Mouse (Mus musculus) heart, postnatal 36 days (tissue): Measurements from ENCODE around the gene Susd4. TPM values are rescaled to one million over a fixed set of nuclear protein-coding genes. Genes with fewer than 3 reads are reported as not detected.
A peak's percentile ranks its signal among the peaks of the same experiment; 100 is the strongest.

ENCODE experiments used
- DNase-seq, 2 experiments: peaks; one replicate each; pipeline ENCODE4 v3.0.0; 2021 to 2022
- intact Hi-C: fragments of 180-260 bp; cut with DNase I; formaldehyde crosslinking; loops from one replicate; pipeline ENCODE4 v1.15.1; 2025
- total RNA-seq, 2 experiments: library from RNA; stranded (reverse); gene quantifications; 2 replicates each; pipeline ENCODE4 v1.2.3; 2021

The Susd4 gene
- total RNA-seq, 2 experiments from 2014 or later = 0.39 to 0.41 TPM

DNA sequence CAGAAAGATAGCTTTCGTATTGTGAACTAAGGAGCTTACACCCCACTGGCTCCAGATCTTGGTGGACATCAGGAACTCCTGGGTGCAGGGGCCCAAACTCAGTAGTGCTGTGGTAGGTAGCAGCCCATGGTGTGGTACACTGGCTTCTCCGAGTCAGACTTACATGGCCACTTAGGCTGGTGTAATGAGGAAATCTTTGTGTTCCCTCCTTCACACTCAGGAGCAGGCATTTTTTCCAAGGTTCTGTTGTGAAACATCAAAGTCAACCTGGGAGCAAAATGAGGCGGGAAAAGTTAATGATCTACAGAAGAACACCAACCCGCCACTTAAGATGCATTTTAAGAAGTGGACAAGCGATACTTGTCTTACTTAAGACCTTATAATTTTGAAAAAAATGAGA lies 21.8 kb downstream of the Susd4 start:
- intact Hi-C loops = no loop called here
- no peak for DNase-seq

DNA sequence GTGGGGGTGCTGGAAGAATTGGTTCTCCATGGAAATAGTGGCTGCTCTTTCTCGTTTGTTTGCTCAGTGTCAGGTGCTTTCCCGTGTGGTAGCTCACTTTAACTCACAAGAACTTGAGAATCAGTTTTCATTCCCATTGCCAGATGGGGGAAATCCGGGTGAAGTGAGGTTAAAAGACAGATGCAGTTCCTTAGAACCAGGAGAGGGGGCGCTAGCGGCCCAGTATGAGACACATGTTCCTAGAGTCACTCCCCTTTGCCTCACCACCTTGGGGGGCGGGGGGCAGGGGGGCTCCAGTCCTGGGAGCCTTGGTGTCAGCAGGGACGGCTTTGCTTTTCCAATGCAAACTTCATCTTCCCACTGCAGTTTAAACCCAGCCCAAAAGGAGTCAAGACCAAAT lies 23.4 kb downstream of the Susd4 start:
- intact Hi-C loops = no loop called here
- DNase-seq = no peak

DNA sequence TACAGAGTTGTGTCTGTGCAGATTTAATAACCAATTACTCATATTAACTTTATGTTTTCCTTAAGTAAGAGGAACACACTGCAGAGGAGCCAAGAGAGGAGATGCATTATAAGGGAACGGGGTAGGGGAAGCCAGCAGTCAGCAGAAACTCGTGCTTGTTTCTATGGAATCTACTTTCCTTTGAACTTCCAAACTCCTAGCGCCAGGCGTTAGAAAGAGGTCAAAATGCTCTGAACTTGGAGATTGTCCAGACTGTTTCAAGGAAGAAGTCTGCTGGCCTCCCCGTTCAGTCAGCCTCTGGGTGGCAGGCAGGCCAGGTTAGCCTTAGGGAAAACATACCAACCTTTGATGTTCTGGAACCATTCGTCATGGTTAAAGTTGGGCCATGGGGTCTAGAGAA lies 25.2 kb downstream of the Susd4 start:
- intact Hi-C loops = no loop called here
- DNase-seq = no peak

DNA sequence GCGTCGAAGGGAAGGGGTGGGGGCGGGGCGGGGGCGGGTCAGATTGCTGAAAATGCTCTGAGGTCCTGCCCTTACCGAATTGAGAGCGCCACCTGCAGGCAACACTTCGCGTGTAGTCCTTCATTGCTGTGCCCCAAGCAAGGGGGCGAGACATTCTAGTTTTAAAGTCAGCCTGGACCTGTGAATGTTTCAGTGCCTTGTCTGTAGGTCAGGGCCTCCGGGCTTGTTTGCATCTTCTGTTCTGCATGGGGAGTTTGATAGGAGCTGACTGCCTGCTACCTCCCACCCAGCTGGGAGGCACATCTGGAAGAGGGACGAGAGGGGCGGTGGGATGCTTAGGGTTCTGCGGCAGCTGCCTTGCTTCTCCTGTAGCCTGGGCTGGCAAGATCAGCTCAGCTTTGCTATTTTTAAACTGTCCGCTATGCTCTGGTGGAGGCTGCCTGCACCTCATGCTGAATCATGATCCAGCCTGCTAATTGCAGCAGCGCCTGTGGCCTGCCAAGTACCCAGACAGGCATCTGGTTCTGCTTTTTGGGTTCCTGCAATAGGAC lies 28.9 kb downstream of the Susd4 start:
- peak; percentile 55 to 73 for DNase-seq
- intact Hi-C loops = loop anchor here (2.0 to 5.0 kb wide), 3 partner anchors 105 to 230 kb away; no protein-coding TSS in a partner anchor

DNA sequence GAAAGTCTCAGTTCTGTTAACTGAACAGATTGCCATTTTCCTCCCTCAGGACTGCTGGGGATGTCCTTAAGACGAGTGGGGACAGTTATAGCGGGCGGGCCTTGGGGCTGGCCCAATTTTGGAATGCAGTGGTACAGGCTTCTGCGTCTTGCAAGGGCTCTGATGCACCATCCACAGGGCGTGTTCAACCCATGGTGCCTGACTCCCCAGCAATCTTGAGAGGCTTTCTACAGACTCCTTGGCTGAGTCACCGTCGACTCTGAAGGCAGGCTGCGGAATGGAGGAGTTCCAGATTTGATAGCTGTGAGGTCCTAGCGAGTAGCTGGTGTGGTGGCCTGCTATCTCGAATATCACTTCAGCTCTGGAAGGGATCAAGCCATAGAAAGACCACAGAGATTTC lies 30.6 kb downstream of the Susd4 start:
- intact Hi-C loops = loop anchor here (5.0 kb wide), 2 partner anchors 103 to 168 kb away; no protein-coding TSS in a partner anchor

DNA sequence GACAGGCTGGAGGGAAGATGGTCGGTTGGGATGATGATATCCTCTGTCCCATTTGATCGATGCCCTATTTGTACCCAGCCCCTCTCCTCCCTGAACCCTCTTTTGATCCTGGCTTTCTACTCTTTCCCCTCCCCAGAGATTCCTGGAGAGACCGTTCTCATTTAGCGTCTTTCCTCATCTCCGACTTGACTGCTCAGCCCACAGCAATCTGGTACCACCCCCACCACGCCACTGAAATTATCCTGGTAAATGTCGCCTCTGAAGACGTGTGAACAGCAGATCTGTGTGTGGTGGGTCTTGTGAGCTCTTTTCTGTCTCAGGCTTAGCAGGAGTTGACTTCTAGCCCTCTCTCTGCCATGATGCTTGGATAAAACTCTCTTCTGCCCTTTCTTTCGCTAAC lies 31.0 kb downstream of the Susd4 start:
- intact Hi-C loops = loop anchor here (5.0 kb wide), 2 partner anchors 103 to 168 kb away; no protein-coding TSS in a partner anchor
- no peak for DNase-seq

More for the DNA sequence above, 30.6 kb downstream of the Susd4 start:
- DNase-seq = no peak

DNA sequence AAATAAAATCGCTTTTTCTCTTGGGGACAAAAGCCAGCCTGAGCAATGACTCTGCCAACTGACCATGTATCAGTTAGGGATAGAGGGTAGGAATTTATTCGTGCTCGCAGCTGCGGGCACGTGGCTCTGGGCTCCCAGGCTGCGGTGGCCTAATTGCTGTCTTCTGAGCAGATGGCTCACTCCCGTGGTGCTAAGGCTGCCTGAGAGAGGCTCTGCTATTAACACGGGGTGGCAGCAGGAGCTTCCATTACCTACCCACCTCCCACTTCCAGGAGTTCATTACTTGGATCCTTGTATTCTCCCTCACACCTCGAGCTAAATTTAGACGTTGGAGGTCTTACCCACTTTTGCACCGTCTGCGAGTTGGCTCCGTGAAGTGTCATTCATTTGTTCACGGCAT lies 33.4 kb downstream of the Susd4 start:
- no peak for DNase-seq
- intact Hi-C loops = no loop called here

DNA sequence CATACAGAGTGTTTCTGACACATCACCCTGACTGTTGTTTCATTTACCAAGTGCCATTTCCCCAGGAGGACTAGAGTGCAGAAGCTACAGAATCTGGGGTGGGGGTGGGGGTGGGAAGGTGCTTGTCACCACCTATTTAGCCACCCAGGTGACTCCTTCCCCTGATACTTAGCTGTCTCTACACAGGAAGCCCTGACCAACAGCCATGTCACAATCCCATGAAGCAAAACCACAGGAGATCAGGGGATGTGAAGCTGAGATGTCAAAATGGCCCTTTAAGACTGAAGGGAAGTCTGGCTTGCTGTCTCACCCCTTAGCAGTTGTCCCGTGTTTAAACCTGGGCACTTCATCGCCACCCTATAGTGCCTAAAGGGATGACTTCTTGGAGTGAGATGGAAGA lies 37.9 kb downstream of the Susd4 start:
- DNase-seq = no peak
- intact Hi-C loops = no loop called here

DNA sequence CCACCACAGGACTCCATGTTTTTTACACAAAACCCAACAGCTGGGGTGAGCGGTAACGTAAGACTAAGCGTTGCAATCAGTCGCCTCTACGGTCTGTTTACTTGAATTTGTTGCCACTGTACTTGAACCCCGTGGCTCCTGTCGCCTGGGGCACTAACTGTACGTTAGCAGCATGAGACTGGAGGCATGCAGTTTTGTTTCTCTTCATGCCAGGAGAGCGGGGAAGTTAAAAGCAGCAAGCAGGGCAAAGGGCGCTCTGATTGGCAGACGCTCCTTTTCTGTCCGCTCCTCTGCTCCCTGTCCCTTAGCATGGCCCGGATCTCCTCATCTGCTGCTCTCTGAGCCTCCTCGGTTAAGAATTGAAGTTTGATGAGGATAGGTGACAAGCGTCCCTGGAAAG lies 39.2 kb downstream of the Susd4 start:
- DNase-seq = no peak
- intact Hi-C loops = no loop called here

DNA sequence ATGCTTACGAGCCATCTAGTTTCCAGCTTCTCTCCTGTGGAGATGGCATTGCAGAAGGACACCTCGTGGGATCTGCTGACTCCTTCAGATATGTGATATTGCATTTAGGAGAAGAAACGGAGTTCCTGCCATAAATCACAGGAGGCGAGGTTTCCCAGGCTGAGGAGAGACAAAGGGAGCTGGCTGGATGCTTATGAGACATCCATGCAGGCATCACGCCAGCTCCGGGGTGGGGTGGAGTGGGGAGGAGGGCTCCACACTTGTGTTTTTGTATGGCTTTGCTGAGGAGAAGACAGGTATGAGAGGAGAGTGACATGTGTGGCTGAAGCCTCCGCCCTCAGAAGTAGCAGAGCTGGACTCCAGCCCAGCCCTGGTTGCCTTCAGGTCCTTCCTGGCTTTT lies 50.3 kb downstream of the Susd4 start:
- DNase-seq = no peak
- intact Hi-C loops = no loop called here

DNA sequence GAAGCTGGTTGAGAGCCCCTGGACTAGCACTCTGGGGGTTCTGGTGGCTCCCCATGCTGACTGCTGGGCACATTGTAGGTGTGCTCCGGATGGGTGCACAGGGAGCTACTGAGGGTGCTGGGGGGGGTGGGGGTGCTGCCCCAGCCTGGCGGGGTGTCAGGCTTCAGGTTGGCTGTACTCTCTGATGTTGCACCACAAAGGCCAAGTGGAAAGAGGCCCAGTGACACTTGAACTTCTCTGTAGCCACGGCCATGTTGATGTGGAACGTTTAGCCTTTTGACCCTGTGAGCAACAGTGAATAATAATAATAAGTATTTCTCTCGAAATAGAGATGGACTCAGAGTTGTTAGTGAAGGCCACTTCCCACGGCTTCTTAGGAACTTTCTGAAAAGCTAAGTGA lies 50.9 kb downstream of the Susd4 start:
- intact Hi-C loops = no loop called here
- no peak for DNase-seq

DNA sequence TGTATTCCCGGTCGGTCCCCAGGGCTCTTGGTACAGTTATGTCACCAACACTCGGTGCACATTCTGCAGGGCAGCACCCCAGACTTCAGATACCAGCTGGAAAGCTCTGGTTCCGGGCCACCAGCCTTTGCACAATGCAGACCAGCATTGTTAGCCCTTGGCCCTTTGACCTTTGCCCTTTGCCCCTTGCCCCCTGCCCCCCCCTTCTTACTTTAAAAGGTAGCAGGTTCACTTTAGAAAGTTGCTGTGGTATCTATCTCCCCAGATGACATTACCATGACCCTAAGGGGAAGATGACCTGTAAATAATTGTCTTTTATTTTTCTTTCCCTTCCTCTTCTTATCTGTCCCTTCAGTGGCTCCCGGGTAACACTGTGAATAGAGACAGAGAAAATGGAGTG lies 53.4 kb downstream of the Susd4 start:
- DNase-seq = no peak
- intact Hi-C loops = no loop called here

DNA sequence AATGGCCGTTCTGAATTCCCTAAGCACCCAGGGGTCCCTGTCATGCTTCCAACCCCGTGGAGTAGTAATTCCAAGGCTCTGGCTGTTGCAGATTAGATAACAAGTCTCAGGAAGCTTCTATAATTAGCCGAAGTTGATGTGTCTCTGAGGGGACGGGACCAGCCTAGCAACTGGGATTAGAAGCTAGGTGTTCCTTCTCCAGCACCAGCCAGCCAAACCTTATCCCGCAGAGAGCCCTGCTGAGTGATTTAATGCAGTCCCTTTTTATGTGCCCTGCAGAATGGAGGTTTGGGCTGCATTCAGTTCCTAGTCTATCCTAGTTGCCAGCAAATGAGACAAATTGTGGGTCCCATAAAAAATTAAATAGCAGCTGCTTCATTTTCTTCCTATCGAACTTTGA lies 54.0 kb downstream of the Susd4 start:
- DNase-seq = no peak
- intact Hi-C loops = no loop called here

DNA sequence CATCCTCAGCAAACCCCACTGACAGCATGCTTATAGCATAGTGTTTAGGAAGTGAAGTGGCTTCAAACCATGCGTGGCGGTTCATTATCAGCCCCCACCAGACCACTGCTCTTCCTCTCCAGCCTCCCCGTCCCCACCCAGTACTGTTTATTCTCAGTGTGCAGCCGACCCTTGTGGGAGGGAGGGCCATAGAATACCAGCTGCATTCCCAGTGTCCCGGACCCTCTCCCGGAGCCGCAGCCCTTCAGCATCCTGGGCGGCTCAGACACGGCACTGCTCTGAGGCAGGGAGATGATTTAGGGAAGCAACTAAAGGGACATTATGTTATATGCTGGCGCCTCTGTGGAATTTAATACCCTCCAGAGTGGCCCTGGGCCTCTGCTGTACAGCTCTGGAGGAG lies 55.3 kb downstream of the Susd4 start:
- DNase-seq = no peak
- intact Hi-C loops = no loop called here

DNA sequence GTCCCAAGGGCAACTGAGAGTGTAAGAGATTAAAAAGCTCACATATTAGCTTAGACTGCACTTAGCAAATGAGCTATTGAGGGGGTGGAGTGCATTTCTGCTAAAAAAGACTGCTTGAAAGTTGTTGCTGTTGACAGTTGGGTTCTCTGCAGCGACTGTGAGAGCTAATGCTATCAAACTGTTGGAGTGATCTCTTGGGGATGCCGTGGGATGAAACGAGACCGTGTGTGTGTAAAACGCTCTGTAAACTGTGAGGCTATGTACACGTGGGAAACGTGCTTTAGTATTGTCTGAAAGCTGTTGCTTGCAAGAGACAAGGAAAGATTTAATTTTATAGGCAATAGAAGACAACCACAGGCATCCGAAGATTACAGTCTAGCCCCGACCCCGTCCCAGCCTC lies 59.1 kb downstream of the Susd4 start:
- intact Hi-C loops = no loop called here
- DNase-seq = no peak

DNA sequence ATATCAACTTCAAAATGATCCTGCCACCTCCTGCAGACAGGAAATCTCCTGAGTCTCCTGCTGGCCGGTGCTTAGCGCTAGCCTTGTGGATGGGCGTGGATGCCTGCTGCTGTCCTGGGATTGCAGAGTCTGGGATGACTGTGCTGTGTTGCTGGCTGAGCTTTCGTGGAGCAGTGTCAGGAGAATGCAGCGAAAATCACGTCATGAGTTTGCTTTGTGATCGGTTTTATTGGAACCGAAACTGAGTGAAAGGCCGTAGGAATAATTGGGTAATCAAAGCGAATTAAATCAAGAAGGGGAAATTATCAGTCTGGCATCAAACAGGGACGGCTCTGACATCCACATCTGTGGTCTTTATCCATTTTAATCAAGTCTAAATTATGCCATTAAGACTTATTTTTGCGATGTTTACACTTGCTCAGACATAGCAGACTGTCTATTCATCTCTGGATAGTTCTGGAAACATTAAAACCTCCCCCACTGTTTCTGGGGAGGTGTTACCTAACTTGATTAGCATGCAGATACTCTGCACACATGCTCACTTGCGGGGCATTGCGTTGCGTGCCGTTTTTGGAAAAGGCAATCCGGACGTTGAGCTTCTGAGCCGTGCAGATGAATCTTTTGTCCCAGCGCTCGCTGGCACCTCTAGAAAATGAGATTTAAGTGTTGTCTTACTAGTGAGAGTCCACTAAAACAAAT lies 60.2 kb downstream of the Susd4 start:
- intact Hi-C loops = no loop called here
- no peak for DNase-seq

DNA sequence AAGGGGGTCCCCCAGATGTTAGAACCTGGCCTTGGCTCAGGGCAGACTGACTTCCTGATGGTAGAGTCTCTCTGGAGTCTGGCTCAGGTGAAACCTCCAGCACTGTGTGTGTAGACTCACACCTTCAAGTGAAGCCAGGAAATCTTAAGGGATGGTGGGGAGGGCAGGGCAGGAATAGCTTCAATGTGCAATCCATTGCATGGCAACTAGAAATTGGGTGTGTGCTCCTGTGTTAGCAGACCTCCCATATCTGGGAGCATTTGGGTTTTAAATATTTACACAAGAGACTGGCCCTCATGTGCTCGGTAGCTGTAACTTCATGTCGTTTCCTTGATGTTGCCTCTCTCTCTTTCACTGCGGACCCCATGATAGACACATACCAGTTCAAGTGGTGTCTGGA lies 62.9 kb downstream of the Susd4 start:
- intact Hi-C loops = no loop called here
- no peak for DNase-seq

DNA sequence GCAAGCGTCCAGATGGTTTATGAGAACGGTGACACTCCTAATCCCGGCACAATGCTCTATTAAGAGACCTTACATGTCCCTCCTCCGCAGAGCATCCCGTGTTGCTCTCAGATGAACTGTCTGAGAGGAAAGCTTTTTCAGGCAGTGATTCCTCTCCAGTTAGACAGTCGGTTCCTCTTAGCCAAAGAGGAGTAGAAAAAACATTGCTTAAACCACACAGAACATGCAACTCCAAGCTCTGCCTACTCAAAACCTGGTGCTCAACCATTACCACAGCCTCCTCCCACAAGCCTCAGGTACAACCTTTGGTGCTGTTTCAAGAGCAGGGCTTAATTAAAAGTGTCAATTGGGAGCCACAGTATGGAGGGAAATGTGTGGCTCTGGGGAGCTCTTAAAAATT lies 74.4 kb downstream of the Susd4 start:
- intact Hi-C loops = no loop called here

DNA sequence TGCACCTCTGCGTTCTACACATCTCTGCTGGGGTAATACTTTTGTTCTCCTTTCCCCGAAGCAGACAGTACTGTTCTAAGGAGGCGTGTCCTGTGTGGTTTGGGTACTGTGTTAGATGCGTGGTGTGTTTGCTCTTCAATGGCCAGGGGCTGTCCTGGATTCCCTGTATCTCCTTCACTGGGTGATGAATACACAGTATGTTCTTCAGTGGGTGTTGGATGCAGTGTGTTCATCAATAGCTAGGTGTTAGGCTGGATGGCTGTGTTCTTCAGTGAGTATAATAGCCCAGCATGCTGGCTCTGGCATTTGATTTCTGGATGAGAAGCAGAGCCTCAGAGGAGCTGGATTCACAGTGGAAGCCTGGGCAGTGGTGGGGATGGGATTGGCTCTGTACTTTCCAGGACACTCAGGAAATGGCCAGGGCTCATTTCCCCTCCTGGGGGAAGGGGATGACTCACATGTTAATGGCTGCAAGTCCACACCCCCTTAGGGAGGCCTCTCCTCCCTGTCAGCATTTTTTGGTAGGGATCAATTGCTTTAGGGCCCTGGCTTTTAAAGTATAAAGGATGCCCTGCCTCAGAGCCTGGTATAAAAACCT lies 75.8 kb downstream of the Susd4 start:
- no peak for DNase-seq
- intact Hi-C loops = no loop called here

More for the DNA sequence above, 74.4 kb downstream of the Susd4 start:
- no peak for DNase-seq

DNA sequence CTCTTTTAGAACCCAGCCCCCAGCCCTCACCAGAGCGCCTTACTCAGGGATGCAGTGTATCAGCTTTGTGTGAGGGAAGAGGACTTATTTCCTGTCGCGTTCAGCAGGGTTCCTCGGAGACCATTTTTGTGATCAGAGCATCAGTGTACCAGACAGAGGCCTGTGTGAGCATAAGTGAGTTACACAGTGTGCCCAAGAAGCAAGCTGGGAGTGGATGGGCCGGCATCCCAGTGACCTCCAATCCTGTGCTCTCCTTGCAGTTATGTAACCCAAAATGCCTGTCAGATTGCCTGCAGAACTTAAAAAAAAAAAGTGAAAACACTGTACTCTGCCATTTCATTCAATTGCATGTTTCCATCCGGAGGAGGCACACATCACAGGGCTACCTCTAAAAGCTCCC lies 76.4 kb downstream of the Susd4 start:
- intact Hi-C loops = no loop called here
- DNase-seq = no peak

DNA sequence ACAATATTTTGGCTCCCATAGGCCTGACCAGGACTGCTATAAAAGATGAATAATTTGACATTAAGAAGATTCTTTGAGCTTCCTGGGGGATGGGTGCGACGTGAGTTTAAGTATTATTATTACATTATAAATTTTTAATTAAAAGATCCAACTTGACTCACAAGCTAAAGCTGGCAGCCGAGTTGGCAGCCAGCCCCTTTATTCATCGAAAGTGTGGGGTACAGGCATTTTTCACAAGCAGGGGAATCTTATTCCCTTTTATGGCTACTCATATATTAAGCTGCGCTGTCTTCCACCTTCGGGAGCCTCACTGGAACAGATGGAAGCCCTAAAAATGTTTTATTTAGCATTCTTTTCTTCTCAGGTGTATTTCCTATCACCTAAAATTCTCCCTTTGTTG lies 76.9 kb downstream of the Susd4 start:
- DNase-seq = no peak
- intact Hi-C loops = no loop called here

DNA sequence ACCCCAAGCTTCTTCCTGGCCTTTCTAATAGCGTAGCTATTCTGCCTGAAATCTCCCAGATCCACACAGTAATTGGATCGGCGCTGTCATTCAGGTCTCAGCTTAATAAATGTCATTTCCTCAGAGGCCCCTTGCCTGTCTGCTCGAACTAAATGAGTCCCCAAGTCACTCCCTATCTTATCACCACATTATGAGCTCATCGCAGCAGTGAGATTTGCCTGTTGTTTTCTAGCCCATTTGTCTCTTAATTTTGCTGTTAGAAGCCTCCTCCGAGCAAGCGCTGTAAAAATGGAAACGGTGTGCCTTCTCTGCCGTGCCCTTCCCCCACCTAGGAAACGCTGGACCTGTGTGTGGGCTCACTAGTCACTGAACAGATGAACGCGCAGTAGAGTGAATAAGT lies 85.9 kb downstream of the Susd4 start:
- intact Hi-C loops = no loop called here
- DNase-seq = no peak
